Mouse (Mus musculus) lung, embryonic 14.5 days (tissue): ENCODE data around the gene Emp3. TPM values are rescaled to one million over a fixed set of nuclear protein-coding genes. Genes with fewer than 3 reads are reported as not detected.

Experiments
- ATAC-seq: fragments of 200-750 bp; cut with Nextera tagmentation; 2 replicates; pipeline ENCODE4 v1.8.0; 2017; ENCODE audit warnings: mild to moderate bottlenecking, moderate TSS enrichment, moderate library complexity; ENCODE audit not compliant: insufficient read depth
- DNase-seq: peaks from one replicate; pipeline ENCODE4 v3.0.0-alpha.2; 2015
- H3K27ac ChIP-seq: fragments of 300-500 bp; sonication (generic); 2 replicates; pipeline ENCODE4 v1.5.1; 2014; ENCODE audit warnings: low read depth, mild to moderate bottlenecking, moderate library complexity
- H3K27me3 ChIP-seq: fragments of 300-500 bp; sonication (generic); 2 replicates; pipeline ENCODE4 v1.6.1; 2014; ENCODE audit warnings: low read length, control low read depth; ENCODE audit not compliant: insufficient read depth
- H3K36me3 ChIP-seq: fragments of 300-500 bp; sonication (generic); 2 replicates; pipeline ENCODE4 v1.6.1; 2014; ENCODE audit warnings: control low read depth; ENCODE audit not compliant: insufficient read depth
- H3K4me1 ChIP-seq: fragments of 300-500 bp; sonication (generic); 2 replicates; pipeline ENCODE4 v1.6.1; 2014; ENCODE audit warnings: antibody characterized with exemption, control low read depth; ENCODE audit not compliant: insufficient read depth
- H3K4me2 ChIP-seq: fragments of 300-500 bp; sonication (generic); 2 replicates; pipeline ENCODE4 v1.6.1; 2014; ENCODE audit warnings: mild to moderate bottlenecking
- H3K4me3 ChIP-seq: fragments of 300-500 bp; sonication (generic); 2 replicates; pipeline ENCODE4 v1.5.1; 2014; ENCODE audit warnings: low read depth, low read length
- H3K9ac ChIP-seq: fragments of 300-500 bp; sonication (generic); 2 replicates; pipeline ENCODE4 v1.6.1; 2014
- H3K9me3 ChIP-seq: fragments of 300-500 bp; sonication (generic); 2 replicates; pipeline ENCODE4 v1.6.1; 2016; ENCODE audit warnings: low read depth, low read length, control low read depth
- CTCF ChIP-seq: IDR thresholded peaks from 2 replicates; pipeline ENCODE4 v1.5.1; 2016; ENCODE audit warnings: antibody characterized with exemption, low read depth
- WGBS: fragments of 180-500 bp; shearing (Covaris S2); extraction: QIAGEN DNeasy Blood & Tissue Kit; methylation state at CpG from one replicate; pipeline ENCODE4 v1.1.7; 2014; 5-methylcytosine and 5-hydroxymethylcytosine counted together
- polyA plus RNA-seq: library from polyadenylated mRNA; unstranded; fragments of >200 nt; fragmentation: Nextera tagmentation; extraction: Ambion mirVana; gene quantifications from 2 replicates; pipeline ENCODE4 v1.2.1, GENCODE M21; 2014

Gene Emp3
- polyA plus RNA-seq, 1 experiment from 2014 or later = 174 TPM

DNA sequence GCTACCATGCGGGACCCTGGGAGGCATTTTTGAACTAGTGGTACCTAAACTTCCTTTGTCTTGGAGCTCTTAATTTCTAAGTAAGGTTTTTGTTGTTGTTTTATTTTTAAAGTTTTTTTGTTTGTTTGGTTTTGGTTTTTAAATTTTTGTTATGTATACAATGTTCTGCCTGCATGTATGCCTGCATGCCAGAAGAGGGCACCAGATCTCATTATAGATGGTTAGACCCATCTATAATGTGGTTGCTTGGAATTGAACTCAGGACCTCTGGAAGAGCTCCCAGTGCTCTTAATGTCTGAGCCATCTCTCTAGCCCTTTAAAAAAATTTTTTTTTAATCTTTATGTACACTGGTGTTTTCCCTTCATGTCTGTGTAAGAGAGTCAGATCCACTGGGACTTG lies 8.5 kb upstream of the Emp3 start:
- Histone ChIP-seq H3K4me1 (no peaks in the 10 kb centered on the region), H3K4me2 (no peak overlapping the region), H3K9me3 (peaks cover 4% of the 10 kb centered on the region; the same call in 1 of the 2 replicates), H3K4me3 (no peak overlapping the region), H3K36me3 (no peaks in the 10 kb centered on the region), H3K9ac (no peak overlapping the region), H3K27me3 (0 out of 2 replicates have a peak, but pooled peaks cover 4% of the 10 kb centered on the region), H3K27ac (no peak overlapping the region)
- WGBS = 96% methylated on average over 1 of the region's 1 CpGs
- DNase-seq = no peak
- ATAC-seq = no peak
- TF ChIP-seq CTCF = peak; percentile 39; the same call in 1 of the 2 replicates

DNA sequence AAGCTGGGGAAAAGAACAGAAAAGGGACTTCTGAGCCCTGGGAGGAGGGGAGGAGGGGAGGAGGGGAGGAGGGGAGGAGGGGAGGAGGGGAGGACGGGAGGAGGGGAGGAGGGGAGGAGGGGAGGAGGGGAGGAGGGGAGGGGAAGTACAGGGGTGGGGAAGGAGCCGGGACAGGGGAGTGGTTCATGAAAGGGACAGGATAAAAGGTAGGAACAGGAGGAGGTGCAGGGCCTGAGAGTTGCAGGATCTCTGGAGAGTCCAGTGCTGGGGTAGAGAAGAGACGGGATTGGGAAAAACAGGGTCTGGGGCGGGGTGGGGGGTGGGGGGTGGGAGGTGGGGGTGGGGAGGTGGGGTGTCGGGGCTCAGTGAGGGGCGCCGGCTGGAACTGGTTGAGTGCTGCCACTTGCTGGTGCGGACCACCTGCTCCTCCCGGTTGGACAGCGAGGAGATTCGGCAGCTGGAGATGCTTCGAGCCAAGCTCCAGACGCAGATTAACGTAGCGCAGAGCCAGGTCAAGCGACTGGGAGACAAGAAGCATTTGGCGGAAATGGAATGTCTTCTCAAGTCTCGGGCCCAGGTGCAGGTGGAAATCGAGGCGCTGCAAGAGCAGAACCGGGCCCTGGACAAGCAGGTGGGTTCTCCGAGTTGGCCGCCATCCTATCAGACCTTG lies 7.6 kb upstream of the Emp3 start:
- 13% methylated on average over 21 of the region's 23 CpGs for WGBS

DNA sequence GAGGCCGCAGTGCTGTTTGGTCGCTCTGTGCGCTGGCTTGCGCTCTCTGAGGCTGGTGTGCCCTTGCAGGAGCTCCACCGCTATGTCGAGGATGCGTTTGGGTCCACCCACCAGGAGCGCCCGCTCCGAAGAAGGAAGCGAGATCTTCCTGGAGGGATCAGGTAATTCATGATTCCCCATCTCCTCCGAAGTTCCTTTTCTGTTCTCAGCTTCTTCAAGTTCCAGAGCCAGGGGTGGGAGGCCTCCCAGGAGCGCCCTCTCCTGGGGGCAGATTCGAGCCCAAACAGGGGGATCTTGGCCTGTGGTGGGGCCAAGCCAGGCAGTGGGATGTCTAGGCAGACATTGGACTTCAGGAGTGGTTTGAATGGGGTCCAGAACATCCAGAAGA lies 3.2 kb upstream of the Emp3 start:
- 0 out of 2 replicates have a peak, but pooled peaks cover 4% of the 10 kb centered on the region for H3K27me3 ChIP-seq
- no peaks in the 10 kb centered on the region for H3K36me3 ChIP-seq
- H3K4me3 ChIP-seq = peak overlapping the region; percentile 41
- no peak overlapping the region; the same call in 1 of the 2 replicates for H3K9ac ChIP-seq
- no peak for ATAC-seq
- H3K4me1 ChIP-seq = peaks cover 11% of the 10 kb centered on the region; the same call in 1 of the 2 replicates
- H3K27ac ChIP-seq = peak overlapping the region; percentile 48; the same call in 1 of the 2 replicates
- peak overlapping the region; percentile 69 for H3K4me2 ChIP-seq
- DNase-seq = peak; percentile 31
- H3K9me3 ChIP-seq = no peaks in the 10 kb centered on the region
- TF ChIP-seq CTCF = peak; percentile 43
- 20% methylated on average over 14 of the region's 14 CpGs for WGBS

More for the DNA sequence above, 7.6 kb upstream of the Emp3 start:
- DNase-seq (no peak), ATAC-seq (no peak)
- Histone ChIP-seq H3K9me3 (peaks cover 4% of the 10 kb centered on the region; the same call in 1 of the 2 replicates), H3K36me3 (no peaks in the 10 kb centered on the region), H3K4me1 (no peaks in the 10 kb centered on the region), H3K4me2 (no peak overlapping the region), H3K9ac (no peak overlapping the region), H3K27me3 (0 out of 2 replicates have a peak, but pooled peaks cover 4% of the 10 kb centered on the region), H3K27ac (no peak overlapping the region), H3K4me3 (no peak overlapping the region)
- no peak for TF ChIP-seq CTCF

DNA sequence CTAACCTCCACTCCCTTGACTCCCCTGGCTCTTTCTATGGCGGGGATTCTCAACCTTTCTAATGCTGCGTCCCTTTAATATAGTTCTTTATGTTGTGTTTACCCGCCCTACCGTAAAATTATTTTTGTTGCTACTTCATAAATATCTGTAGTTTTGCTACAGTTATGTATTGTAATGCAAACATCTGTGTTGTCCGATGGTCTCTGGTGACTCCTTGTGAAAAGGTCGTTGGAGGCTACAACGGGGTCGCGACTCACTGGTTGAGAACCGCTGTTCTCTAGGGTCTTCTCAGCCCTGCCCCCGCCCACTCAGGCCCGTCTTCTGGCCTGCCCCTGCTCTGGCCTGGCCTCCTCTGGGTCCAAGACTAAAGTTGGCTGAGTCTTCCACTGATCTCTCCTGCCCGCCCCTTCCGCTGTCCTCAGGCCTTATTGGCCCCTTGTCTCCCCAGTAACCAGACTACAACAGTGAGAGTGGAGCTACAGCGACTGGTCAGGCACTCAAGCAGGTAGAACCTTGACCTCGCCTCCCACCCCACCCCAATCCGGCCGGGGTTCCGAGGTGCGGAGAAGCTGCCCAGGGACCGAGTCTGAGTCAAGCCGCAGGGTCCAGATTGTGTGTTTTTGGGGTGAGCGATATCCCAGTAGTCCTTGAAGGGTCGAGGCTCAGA lies 2.7 kb upstream of the Emp3 start, which contains the start of gene Ccdc114:
Ccdc114 (plus strand) TSS at position 311 of the 667 bp plus-strand sequence.
- Histone ChIP-seq H3K27me3 (0 out of 2 replicates have a peak, but pooled peaks cover under 1% of the 10 kb centered on the region), H3K9ac (peak within 1 kb of the TSS; percentile 33; the same call in 1 of the 2 replicates), H3K4me1 (peaks cover 16% of the 10 kb centered on the region), H3K4me3 (peak within 1 kb of the TSS; percentile 41), H3K27ac (peak within 1 kb of the TSS; percentile 95), H3K9me3 (no peaks in the 10 kb centered on the region), H3K36me3 (peaks cover 3% of the 10 kb centered on the region; the same call in 1 of the 2 replicates), H3K4me2 (peak within 1 kb of the TSS; percentile 69)
- no peak for TF ChIP-seq CTCF
- DNase-seq (peak; percentile 66), ATAC-seq (peak; percentile 45)
- 9% methylated on average over 24 of the region's 24 CpGs for WGBS

DNA sequence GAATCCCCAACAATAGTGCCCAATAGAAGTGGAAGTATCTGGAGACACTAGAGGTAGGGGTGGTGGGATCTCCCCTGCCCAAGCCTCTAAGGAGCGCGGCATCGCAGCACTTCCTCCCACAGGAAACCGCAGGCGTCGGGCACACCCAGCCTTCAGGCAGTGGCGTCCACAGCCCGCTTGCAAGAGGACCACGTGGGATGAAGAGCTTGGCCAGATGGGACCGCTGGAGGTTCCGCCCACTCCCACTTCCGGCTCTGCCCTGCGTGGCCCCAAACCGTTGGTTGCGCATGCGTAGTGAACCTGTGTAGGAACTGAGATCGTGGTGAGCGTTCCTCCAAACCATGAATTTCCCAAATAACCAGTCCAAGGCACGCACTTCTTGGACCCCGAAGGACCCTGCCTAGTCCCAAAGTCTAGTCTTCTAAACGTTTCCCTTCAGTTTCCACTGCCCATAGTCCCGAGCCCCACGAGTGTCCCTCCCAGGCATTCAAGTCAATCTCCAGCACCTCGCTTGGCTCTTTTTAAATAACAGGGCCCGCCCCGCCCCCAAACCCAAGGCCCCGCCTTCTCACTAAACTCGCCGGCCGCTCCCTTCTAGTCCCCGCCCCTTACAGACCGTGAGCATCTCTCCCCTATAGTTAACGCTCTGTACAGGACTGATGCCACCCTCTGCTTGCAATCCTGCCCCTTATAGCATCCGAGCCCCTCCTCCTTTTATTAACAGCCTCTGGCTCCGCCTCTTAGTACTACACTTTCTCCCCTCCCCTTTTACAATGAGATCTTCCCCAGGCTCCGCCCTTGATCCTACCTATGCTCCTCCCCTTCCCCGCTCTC lies 1.9 kb upstream of the Emp3 start:
- no peaks in the 10 kb centered on the region for H3K9me3 ChIP-seq
- ATAC-seq (peak; percentile 89), DNase-seq (peak; percentile 98)
- H3K9ac ChIP-seq = peak overlapping the region; percentile 33; the same call in 1 of the 2 replicates
- peaks cover 6% of the 10 kb centered on the region; the same call in 1 of the 2 replicates for H3K36me3 ChIP-seq
- peak overlapping the region; percentile 41 for H3K4me3 ChIP-seq
- H3K4me2 ChIP-seq = peak overlapping the region; percentile 69
- no peaks in the 10 kb centered on the region for H3K27me3 ChIP-seq
- peaks cover 17% of the 10 kb centered on the region for H3K4me1 ChIP-seq
- 1% methylated on average over 37 of the region's 37 CpGs for WGBS
- no peak for TF ChIP-seq CTCF
- H3K27ac ChIP-seq = peak overlapping the region; percentile 95

DNA sequence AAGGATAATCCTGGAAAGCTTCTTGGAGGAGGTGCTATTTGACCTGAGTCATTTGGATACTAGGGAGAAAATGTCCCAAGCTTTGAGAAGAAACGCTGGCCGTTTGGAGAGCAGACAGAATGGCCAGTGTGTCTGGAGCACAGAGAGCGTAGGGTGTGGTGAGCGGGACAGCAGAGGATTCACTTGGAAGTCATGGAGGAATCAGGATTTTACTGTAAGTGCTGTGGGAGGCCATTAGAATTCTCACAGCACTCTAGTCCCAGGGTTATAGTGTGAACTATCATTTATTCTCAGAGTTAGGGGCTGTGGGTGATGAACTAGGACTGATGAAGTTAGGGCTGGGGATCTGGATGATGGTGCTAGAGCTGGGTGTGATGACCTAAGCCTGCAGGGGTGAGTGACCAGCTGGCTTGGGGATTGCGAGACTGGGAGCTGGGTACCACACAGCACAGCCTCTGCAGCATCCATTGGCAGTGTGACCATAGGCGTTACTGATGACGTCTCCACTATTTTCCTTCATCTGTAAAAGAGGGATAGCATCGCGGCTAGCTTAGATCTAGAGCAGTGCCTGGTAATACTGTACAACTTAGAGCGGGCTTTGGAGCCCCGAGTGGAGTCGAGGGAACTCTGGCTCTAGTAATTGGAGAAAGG lies 871 bp upstream of the Emp3 start:
- no peaks in the 10 kb centered on the region for H3K27me3 ChIP-seq
- H3K4me2 ChIP-seq = peak overlapping the region; percentile 69
- WGBS = 81% methylated on average over 12 of the region's 12 CpGs
- ATAC-seq = no peak
- H3K9ac ChIP-seq = no peak overlapping the region
- H3K36me3 ChIP-seq = peaks cover 11% of the 10 kb centered on the region; the same call in 1 of the 2 replicates
- no peak for DNase-seq
- no peak for TF ChIP-seq CTCF
- H3K9me3 ChIP-seq = no peaks in the 10 kb centered on the region
- peak overlapping the region; percentile 95 for H3K27ac ChIP-seq
- H3K4me1 ChIP-seq = peaks cover 25% of the 10 kb centered on the region
- H3K4me3 ChIP-seq = peak overlapping the region; percentile 41; the same call in 1 of the 2 replicates
